Mouse (Mus musculus) liver, embryonic 15.5 days (tissue): Measurements from ENCODE around the gene Inka2. TPM values are rescaled to one million over a fixed set of nuclear protein-coding genes. Genes with fewer than 3 reads are reported as not detected.

ENCODE experiments used
- ATAC-seq: fragments of 200-750 bp; cut with Nextera tagmentation; 2 replicates; pipeline ENCODE4 v1.8.0; 2017; ENCODE audit warnings: moderate number of reproducible peaks, mild to moderate bottlenecking, moderate library complexity; ENCODE audit not compliant: insufficient read depth
- H3K27ac ChIP-seq: fragments of 300-500 bp; sonication (generic); replicated peaks from 2 replicates; pipeline ENCODE4 v1.5.1; 2015; ENCODE audit warnings: mild to moderate bottlenecking, inconsistent platforms
- H3K27me3 ChIP-seq: fragments of 300-500 bp; sonication (generic); 2 replicates; pipeline ENCODE4 v1.6.1; 2015; ENCODE audit warnings: mild to moderate bottlenecking, inconsistent platforms
- H3K36me3 ChIP-seq: fragments of 300-500 bp; sonication (generic); replicated peaks from 2 replicates; pipeline ENCODE4 v1.6.1; 2015; ENCODE audit warnings: moderate library complexity, mild to moderate bottlenecking, inconsistent platforms
- H3K4me1 ChIP-seq: fragments of 300-500 bp; sonication (generic); replicated peaks from 2 replicates; pipeline ENCODE4 v1.6.1; 2015; ENCODE audit warnings: inconsistent platforms
- H3K4me2 ChIP-seq: fragments of 300-500 bp; sonication (generic); 2 replicates; pipeline ENCODE4 v1.6.1; 2015; ENCODE audit warnings: moderate library complexity, mild to moderate bottlenecking, inconsistent platforms
- H3K4me3 ChIP-seq: fragments of 300-500 bp; sonication (generic); replicated peaks from 2 replicates; pipeline ENCODE4 v1.5.1; 2015; ENCODE audit warnings: mild to moderate bottlenecking, inconsistent platforms
- H3K9ac ChIP-seq: fragments of 300-500 bp; sonication (generic); 2 replicates; pipeline ENCODE4 v1.6.1; 2015; ENCODE audit warnings: moderate library complexity, mild to moderate bottlenecking, inconsistent platforms
- H3K9me3 ChIP-seq: fragments of 300-500 bp; sonication (generic); replicated peaks from 2 replicates; pipeline ENCODE4 v1.6.1; 2016; ENCODE audit warnings: inconsistent platforms
- WGBS: fragments of 180-500 bp; shearing (Covaris S2); methylation state at CpG from one replicate; pipeline ENCODE4 v1.1.7; 2015; ENCODE audit warnings: mixed read lengths; ENCODE audit not compliant: insufficient replicate concordance; 5-methylcytosine and 5-hydroxymethylcytosine counted together
- polyA plus RNA-seq: library from polyadenylated mRNA; unstranded; fragments of >200 nt; fragmentation: Nextera tagmentation; extraction: Ambion mirVana; gene quantifications from 2 replicates; pipeline ENCODE4 v1.2.1, GENCODE M21; 2015

The Inka2 gene
- 0.26 and 0.32 TPM in 2 replicates for polyA plus RNA-seq

DNA sequence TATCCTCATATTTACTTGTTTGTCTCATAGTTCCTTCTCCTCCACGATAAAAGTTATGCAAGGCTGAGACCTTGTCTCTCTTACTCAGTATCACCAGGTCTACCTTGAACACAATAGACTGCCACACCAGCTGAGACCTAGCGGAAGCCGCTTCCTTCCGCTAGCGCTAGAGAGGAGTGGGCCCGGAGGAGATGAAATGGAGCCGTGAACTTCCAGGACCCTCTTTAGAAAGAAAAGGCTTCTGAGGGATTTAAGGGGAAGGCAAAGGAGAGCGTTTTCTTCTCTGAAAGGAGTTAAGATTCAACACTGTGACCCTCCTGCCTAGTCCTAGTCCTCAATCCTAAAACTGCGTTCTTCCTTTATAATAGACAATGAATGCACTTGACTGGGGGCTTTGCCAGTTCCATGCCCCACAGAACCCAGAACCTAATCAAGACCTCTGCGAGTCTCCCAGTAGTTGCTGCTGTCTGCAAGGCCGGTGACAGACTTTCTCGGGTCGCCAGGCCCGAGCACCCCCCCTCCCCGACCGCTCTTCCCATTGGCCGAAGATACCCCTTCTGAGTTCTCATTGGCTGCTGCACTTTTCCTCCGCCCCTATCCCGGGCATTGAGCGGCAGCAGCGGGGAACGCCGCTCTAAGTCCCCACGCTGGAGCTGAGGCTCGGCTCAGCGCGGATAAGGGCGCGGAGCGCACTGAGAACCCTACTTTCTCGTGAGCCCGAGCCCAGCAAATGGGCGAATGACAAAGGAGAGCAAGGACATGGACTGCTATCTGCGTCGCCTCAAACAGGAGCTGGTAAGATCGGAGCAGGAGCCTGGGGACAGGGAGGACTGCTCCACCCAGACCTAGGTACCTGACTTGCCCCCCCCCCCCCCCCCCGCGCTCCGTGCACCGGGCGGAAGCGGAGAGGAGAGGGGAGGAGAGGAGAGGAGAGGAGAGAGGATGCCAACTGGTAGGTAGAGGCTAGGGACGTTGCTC lies at the start of gene Inka2:
Inka2 (plus strand) TSS at position 569 of the 978 bp plus-strand sequence.
- peak; percentile 89 for ATAC-seq
- no peaks in the 10 kb centered on the region for H3K9me3 ChIP-seq
- H3K27ac ChIP-seq = peak within 1 kb of the TSS; percentile 43; the same call in 1 of the 2 replicates
- peak within 1 kb of the TSS; percentile 58 for H3K9ac ChIP-seq
- peak within 1 kb of the TSS; percentile 62 for H3K4me3 ChIP-seq
- peak within 1 kb of the TSS; percentile 97 for H3K4me2 ChIP-seq
- H3K27me3 ChIP-seq = peaks cover 61% of the 10 kb centered on the region
- no peaks in the 10 kb centered on the region for H3K36me3 ChIP-seq
- WGBS = 6% methylated on average over 41 of the region's 43 CpGs
- peaks cover 65% of the 10 kb centered on the region for H3K4me1 ChIP-seq

DNA sequence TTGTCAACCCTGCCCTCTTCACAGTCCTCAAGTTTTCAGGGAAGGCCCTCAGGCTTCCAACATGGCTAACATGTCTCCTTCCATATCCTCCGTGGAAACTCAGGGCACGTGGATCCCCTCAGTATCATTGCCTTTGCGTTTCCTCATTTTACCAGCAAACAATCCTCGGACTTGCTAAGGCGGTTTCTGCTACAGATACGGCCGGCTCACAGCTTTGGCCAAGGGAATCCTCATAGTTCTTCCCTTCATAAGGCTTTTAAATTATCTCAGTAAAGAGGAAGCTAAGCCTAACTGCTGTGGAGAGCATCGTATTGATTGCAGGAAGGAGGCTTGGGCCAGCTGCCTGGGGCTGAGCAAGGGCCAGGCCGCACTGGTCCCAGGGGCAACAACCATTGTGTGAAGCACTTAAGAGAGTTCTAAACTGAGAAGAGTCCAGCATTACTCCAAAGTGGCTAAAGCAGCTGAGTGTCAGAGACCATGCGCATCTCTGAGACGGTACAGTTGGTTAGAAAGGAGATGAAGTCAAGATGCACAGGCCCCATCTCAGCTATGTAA lies 49.3 kb upstream of the Inka2 start:
- Histone ChIP-seq H3K27ac (no peak overlapping the region), H3K4me3 (no peak overlapping the region), H3K9ac (no peak overlapping the region), H3K27me3 (0 out of 2 replicates have a peak, but pooled peaks cover 3% of the 10 kb centered on the region), H3K4me2 (no peak overlapping the region), H3K4me1 (no peaks in the 10 kb centered on the region), H3K9me3 (no peaks in the 10 kb centered on the region), H3K36me3 (no peaks in the 10 kb centered on the region)
- ATAC-seq = no peak
- 70% methylated on average over 11 of the region's 11 CpGs for WGBS

DNA sequence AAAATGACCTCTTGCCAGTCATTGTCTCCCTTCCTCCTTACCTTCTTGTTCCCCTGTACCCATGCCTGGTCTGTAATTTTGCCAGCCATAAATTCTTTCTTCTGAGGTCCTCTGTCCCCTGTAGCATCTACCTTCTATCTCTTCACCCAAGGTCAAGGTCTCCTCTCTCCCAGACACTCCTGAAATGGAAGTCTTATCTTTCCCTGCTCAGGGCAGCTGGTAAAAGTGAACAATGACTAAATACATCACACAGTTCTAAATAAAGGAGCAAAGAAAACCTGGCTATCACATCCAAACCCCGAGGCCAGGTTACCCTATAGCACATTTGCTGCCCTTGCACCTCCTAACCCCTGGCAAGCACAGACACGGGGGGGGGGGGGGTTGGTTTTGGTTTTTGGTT lies 43.9 kb upstream of the Inka2 start:
- Histone ChIP-seq H3K27me3 (0 out of 2 replicates have a peak, but pooled peaks cover 3% of the 10 kb centered on the region), H3K9ac (no peak overlapping the region), H3K4me1 (peaks cover 12% of the 10 kb centered on the region; the same call in 1 of the 2 replicates), H3K4me2 (no peak overlapping the region), H3K27ac (no peak overlapping the region), H3K36me3 (no peaks in the 10 kb centered on the region), H3K9me3 (no peaks in the 10 kb centered on the region), H3K4me3 (no peak overlapping the region)
- no peak for ATAC-seq
- WGBS = 28% methylated on average over 2 of the region's 2 CpGs

DNA sequence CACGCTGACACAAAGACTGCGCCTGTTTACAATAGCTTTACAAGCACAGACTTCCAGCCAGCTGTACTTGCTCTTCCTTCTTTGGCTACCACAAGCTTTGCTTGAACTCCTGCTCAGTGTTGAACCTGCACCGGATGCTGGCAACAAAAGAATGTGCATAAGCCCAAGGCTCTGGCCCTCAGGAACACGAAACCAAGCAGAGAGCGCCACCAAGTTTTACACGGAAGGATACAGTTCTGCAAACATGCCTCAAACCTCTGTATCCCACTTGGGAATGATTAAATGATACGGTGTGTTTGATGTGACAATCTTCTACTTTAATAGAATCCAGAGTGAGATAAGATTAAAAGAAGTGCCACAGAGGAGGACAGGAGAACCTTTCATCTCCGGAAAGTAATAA lies 41.4 kb upstream of the Inka2 start:
- WGBS = 62% methylated on average over 8 of the region's 8 CpGs
- Histone ChIP-seq H3K36me3 (no peaks in the 10 kb centered on the region), H3K9me3 (no peaks in the 10 kb centered on the region), H3K27ac (no peak overlapping the region), H3K4me1 (peaks cover 16% of the 10 kb centered on the region; the same call in 1 of the 2 replicates), H3K4me3 (no peak overlapping the region), H3K27me3 (0 out of 2 replicates have a peak, but pooled peaks cover 6% of the 10 kb centered on the region), H3K4me2 (no peak overlapping the region), H3K9ac (no peak overlapping the region)
- no peak for ATAC-seq

DNA sequence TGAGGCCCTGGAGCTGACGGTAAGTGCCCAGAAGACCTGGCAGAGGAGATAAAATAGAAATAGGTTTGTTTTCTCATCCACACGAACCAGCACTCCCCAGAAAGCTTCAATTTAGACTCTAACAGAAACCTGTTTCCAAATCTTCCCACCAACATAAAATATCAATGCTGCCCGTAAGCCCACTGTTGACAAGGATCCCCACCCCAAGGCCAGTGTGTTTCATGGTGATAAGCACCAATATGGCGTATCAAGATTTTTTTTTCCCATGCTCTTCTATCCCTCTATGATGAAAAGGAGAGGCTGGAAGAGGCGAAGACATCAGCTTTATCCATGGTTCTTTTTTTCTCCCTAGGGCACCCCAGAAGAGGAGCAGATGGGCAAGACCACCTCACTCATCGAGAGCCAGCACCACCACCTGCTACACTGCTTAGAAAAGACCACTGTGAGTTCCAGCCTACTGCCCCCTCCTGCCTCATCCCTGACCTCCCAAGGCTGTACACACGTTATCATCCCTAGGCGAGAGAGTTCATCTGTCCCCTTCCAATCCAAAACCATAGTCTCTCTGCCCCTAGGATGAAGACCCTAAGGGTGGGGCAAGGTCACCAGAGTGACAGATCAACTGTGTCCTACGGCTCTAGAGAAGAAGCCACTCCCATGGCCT lies 39.2 kb upstream of the Inka2 start:
- Histone ChIP-seq H3K9ac (no peak overlapping the region), H3K4me1 (peaks cover 16% of the 10 kb centered on the region; the same call in 1 of the 2 replicates)
- ATAC-seq = peak; percentile 37; the same call in 1 of the 2 replicates

DNA sequence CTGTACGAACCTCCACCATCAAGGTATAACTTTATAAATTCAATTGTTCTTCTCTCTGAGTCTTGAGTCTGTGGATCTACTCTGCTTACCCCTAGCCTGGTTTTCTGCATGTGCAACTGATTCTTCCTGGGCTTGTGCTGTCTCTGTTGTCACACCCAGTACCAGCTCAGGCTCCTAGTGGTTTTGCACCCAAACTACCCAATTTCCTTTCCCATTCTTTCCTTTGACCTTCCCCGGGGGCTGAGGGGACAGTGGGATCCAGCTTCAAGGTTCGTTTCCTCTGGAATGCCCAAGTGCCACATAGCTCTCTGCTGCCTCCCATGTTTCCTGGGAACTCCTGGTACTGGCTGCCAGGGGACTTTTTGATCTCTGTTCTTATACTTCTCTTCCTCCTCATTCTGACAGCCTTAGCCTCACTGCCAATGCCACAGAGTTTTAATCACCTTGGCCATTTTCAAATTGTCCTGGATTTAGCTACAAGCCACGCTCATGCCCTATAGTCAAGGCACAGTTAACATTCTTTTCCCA lies 37.3 kb upstream of the Inka2 start:
- no peak for ATAC-seq
- no peak overlapping the region for H3K27ac ChIP-seq
- peaks cover 16% of the 10 kb centered on the region; the same call in 1 of the 2 replicates for H3K4me1 ChIP-seq
- no peaks in the 10 kb centered on the region for H3K9me3 ChIP-seq
- H3K27me3 ChIP-seq = 0 out of 2 replicates have a peak, but pooled peaks cover 8% of the 10 kb centered on the region
- no peaks in the 10 kb centered on the region for H3K36me3 ChIP-seq
- no peak overlapping the region for H3K9ac ChIP-seq
- 45% methylated on average over 4 of the region's 4 CpGs for WGBS
- H3K4me3 ChIP-seq = no peak overlapping the region
- no peak overlapping the region for H3K4me2 ChIP-seq

More for the DNA sequence above, 39.2 kb upstream of the Inka2 start:
- Histone ChIP-seq H3K27ac (no peak overlapping the region), H3K27me3 (0 out of 2 replicates have a peak, but pooled peaks cover 8% of the 10 kb centered on the region), H3K4me3 (no peak overlapping the region), H3K4me2 (peak overlapping the region; percentile 5), H3K9me3 (no peaks in the 10 kb centered on the region), H3K36me3 (no peaks in the 10 kb centered on the region)
- WGBS = 36% methylated on average over 9 of the region's 9 CpGs

DNA sequence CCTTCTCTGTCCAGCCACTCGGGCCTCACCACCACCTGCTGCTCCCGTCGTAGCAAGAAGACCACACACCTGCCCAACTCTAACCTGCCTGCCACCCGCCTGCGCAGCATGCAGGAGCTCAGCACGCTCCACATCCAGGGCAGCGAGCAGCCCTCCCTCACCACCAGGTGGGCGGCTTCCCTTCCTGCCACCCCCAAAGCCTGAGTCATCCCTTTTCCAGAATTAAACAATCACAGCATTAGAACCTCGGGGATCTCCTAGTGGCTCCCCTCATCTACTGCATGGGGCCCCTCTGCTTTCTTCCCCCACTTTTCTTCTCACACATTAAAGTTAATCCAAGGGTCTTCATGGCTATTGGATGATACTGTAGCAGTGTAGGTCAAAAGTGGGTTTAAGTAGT lies 36.2 kb upstream of the Inka2 start:
- no peak for ATAC-seq
- Histone ChIP-seq H3K9me3 (no peaks in the 10 kb centered on the region), H3K4me1 (peaks cover 16% of the 10 kb centered on the region; the same call in 1 of the 2 replicates), H3K27me3 (0 out of 2 replicates have a peak, but pooled peaks cover 8% of the 10 kb centered on the region), H3K36me3 (no peaks in the 10 kb centered on the region), H3K4me2 (no peak overlapping the region), H3K4me3 (no peak overlapping the region), H3K9ac (no peak overlapping the region), H3K27ac (no peak overlapping the region)
- WGBS = 41% methylated on average over 9 of the region's 9 CpGs

DNA sequence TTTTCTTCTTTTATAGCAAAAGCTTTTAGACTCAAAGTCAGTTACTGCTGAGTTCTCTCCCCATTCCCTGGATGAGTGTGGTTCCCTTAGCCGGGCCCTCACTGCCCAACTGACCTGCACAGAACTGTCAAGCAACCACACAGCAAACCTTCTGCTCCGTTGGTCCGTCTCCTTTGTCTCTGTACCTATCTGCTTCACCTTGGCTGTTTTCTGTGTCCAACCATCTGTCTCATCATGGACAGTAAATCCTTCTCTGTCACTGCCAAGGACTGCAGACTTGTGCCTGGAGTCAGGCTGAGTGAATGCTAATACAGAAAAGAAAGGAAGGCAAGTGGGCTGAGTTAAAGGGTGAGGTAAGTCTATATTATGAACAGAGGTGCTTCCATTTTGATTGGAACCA lies 34.6 kb upstream of the Inka2 start:
- H3K9ac ChIP-seq = no peak overlapping the region
- 0 out of 2 replicates have a peak, but pooled peaks cover 8% of the 10 kb centered on the region for H3K27me3 ChIP-seq
- no peaks in the 10 kb centered on the region for H3K9me3 ChIP-seq
- H3K36me3 ChIP-seq = no peaks in the 10 kb centered on the region
- peaks cover 11% of the 10 kb centered on the region; the same call in 1 of the 2 replicates for H3K4me1 ChIP-seq
- ATAC-seq = no peak
- WGBS = 73% methylated on average over 3 of the region's 3 CpGs
- no peak overlapping the region for H3K4me2 ChIP-seq
- H3K4me3 ChIP-seq = no peak overlapping the region
- no peak overlapping the region for H3K27ac ChIP-seq

DNA sequence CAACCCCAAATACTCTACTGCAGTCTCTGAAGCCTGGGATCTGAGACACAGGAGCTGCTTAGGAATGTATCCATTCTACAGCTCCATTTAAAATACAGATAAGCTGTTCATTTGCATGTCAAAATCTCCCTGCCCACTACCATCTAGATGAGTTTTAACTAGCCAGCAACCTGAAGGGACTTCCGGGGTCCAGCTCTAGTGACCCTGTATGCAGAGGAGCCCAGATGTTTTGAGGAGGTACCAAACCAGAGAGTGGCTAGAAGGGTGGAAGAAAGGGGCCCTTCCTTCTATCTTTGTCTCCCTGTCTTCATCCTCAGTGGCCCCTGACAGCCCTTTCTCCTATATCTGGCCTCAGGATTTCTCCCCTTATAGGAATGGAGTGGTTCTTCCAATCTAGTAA lies 33.6 kb upstream of the Inka2 start:
- no peak overlapping the region for H3K9ac ChIP-seq
- H3K36me3 ChIP-seq = no peaks in the 10 kb centered on the region
- H3K4me1 ChIP-seq = 0 out of 2 replicates have a peak, but pooled peaks cover under 1% of the 10 kb centered on the region
- H3K4me3 ChIP-seq = no peak overlapping the region
- 0 out of 2 replicates have a peak, but pooled peaks cover 8% of the 10 kb centered on the region for H3K27me3 ChIP-seq
- no peak overlapping the region for H3K27ac ChIP-seq
- no peaks in the 10 kb centered on the region for H3K9me3 ChIP-seq
- WGBS = 55% methylated on average over 1 of the region's 1 CpGs
- ATAC-seq = no peak
- H3K4me2 ChIP-seq = no peak overlapping the region

DNA sequence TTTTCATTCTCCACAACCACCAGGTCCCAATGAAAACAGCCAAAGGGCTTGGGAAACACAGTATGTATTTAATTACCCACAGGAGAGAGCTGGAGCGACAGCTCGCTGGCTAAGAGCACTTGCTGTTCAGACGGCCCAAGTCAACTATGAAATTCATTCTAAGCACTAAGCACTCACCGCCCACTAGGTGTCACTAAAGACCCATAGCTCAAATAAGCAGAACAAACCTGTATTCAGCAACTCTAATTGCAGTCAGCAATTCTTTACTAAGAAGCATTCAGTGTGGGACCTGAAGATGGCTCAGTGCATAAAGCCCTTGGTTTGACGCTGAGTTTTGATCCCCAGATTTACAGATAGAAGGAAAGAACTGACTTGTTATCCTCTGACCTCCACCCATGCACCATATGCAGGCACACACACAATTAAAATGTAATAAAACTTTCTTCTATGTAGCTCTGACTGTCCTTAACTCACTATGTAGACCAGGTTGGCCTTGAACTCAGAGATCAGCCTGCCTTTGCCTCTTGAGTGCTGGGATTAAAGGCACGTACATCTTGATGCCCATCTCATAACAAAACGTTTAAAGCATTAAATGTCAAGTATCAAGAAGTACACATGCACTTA lies 29.7 kb upstream of the Inka2 start:
- WGBS = 22% methylated on average over 7 of the region's 7 CpGs

More for the DNA sequence above, 29.7 kb upstream of the Inka2 start:
- no peak for ATAC-seq
- no peak overlapping the region for H3K4me2 ChIP-seq
- H3K27me3 ChIP-seq = no peaks in the 10 kb centered on the region
- H3K4me1 ChIP-seq = no peaks in the 10 kb centered on the region
- H3K9me3 ChIP-seq = no peaks in the 10 kb centered on the region
- no peak overlapping the region for H3K27ac ChIP-seq
- H3K36me3 ChIP-seq = peaks cover 25% of the 10 kb centered on the region
- no peak overlapping the region for H3K4me3 ChIP-seq
- H3K9ac ChIP-seq = no peak overlapping the region
